Mouse (Mus musculus): ENCODE measurements around the gene Tapbp. TPM values are rescaled to one million over a fixed set of nuclear protein-coding genes. Genes with fewer than 3 reads are reported as not detected.

Tapbp gene
- polyA plus RNA-seq, 1 experiment from 2014 or later, result 42.1 TPM

DNA sequence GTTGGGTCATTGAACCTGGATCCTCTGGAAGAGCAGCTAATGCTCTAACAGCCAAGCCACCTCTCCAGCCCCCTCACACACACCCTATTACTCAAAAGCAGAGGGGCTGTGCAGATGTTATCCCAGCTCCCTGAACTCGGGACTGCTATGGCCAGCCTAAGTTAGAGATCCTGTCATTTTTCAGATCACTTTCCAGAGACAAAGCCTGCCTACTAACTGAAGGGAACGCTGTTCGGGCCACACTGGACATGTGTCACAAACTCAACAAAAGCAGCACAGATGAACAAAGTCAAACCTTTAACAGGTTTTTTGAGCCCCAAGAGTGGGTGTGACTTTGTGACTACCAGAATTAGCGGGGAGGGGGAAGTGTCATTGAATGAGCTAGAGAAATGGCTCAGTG, 37.2 kb downstream of the Tapbp start:
- H3K36me3 ChIP-seq, result peaks cover 53% of the 10 kb centered on the region
- 84% methylated on average over 4 of the region's 4 CpGs for WGBS
- no peaks in the 10 kb centered on the region for H3K9me3 ChIP-seq
- peaks cover 74% of the 10 kb centered on the region for H3K4me1 ChIP-seq
- no peak overlapping the region for H3K9ac ChIP-seq
- no peak for ATAC-seq (ENCODE audit: insufficient number of reproducible peaks, low FRiP score, low TSS enrichment, low read depth)
- H3K27ac ChIP-seq, result no peak overlapping the region
- H3K4me2 ChIP-seq, result no peak overlapping the region
- H3K27me3 ChIP-seq, result no peaks in the 10 kb centered on the region
- H3K4me3 ChIP-seq, result 0 out of 2 replicates have a peak overlapping the region, but pooled peaks have one; percentile 0

DNA sequence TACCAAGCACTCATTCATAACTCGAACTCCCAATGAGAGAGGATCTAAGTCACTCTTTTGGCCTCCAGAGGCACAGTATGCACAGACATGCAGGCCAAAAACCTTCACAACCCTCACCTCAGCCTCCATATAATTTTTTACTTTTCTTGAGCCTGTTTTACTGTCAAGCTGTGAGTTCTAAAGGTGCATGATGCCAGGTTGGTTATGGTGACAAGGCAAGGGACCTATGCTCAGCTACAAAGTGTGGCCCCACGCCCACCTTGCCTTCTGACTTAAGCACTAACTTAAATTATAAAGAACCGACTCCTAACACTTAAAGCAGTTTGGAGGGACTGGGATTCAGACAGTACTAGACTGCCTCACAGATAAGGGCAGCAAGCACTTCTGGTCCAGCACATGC, 37.6 kb downstream of the Tapbp start:
- Histone ChIP-seq H3K27ac (no peak overlapping the region), H3K4me1 (peaks cover 74% of the 10 kb centered on the region), H3K9ac (no peak overlapping the region), H3K9me3 (no peaks in the 10 kb centered on the region), H3K4me2 (0 out of 2 replicates have a peak overlapping the region, but pooled peaks have one; percentile 3), H3K4me3 (0 out of 2 replicates have a peak overlapping the region, but pooled peaks have one; percentile 0), H3K36me3 (peaks cover 52% of the 10 kb centered on the region), H3K27me3 (no peaks in the 10 kb centered on the region)
- ATAC-seq (ENCODE audit: insufficient number of reproducible peaks, low FRiP score, low TSS enrichment, low read depth), result no peak
- 82% methylated on average over 3 of the region's 3 CpGs for WGBS

DNA sequence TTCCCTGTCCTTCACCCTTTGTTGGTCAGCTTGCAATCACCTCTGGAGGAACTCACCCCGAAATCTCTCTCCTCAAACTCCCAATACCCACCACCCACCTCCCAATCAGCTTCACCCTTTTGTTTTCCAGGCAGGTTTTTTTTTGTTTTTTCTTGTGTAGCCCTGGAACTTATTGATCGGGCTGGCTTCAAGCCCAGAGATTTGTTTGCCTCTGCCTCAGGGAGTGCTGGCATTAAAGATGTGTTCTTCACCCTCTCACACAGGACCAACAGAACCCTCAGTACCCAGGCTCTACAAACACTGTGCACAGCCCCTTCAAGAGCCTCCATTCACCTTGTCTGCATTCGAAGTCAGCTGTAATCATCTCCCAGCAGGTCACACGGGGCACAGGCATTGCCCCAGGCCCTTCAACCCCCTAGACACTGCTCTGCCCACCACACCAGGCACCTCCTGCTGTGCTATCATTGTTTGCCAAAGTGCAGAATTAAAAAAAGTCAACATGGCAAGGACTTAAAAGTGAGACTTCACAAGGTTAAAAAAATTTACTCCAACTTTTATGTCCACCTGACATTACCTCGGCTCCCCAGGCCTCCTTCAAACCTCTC, 38.4 kb downstream of the Tapbp start:
- peak overlapping the region; percentile 94; the same call in 1 of the 2 replicates for H3K27ac ChIP-seq
- H3K4me1 ChIP-seq, result peaks cover 68% of the 10 kb centered on the region
- no peaks in the 10 kb centered on the region for H3K9me3 ChIP-seq
- H3K4me2 ChIP-seq, result peak overlapping the region; percentile 84
- no peaks in the 10 kb centered on the region for H3K27me3 ChIP-seq
- no peak for ATAC-seq (ENCODE audit: insufficient number of reproducible peaks, low FRiP score, low TSS enrichment, low read depth)
- H3K9ac ChIP-seq, result peak overlapping the region; percentile 95
- H3K4me3 ChIP-seq, result peak overlapping the region; percentile 82
- 40% methylated on average over 5 of the region's 5 CpGs for WGBS
- H3K36me3 ChIP-seq, result peaks cover 52% of the 10 kb centered on the region

DNA sequence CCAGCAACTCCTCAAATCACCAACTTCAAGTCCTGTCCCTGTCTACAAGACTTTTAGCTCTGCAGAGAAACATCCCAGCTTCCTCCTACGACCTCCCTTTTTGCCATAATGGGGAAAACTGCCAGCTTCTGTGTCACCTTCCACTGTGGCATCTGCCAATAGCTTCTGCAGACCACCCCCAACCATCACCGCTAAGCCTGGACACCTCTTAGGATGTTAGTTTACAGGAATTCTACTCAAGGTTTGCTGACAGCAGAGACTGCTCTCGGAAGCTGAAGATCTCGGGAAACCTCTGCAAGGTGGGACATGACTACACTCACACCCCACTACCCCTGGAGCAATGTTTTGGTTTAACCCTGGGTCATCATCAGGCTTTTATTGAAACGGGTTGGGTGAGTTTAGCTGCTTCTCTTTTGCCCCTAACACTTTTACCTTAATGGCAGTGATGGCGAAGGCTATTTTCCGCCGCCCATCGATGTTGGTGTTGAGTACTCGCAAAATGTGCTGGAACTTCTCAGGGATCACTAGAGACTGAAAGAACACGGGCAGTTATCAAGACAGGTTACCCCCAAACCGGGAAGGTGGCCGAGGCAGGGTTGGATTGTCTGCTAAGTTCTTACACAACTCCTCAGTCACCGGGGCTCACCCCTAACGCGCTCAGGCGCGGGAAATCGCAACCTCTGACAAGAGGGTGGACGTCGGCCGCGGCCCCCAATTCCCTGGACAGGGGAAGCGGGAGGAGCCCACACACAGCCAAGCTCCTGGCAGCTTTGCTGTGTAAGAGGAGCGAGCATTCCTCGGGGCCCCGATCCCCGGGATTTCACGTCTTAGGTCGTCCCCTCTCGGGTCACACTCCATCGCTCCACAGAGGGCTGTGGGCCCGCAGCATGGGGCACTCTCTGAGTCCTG, 39.2 kb downstream of the Tapbp start:
- Histone ChIP-seq H3K9ac (peak overlapping the region; percentile 95), H3K9me3 (no peaks in the 10 kb centered on the region), H3K27ac (peak overlapping the region; percentile 94), H3K27me3 (no peaks in the 10 kb centered on the region), H3K4me1 (peaks cover 63% of the 10 kb centered on the region), H3K36me3 (peaks cover 55% of the 10 kb centered on the region), H3K4me2 (peak overlapping the region; percentile 84), H3K4me3 (peak overlapping the region; percentile 82)
- peak; percentile 2; the same call in 1 of the 2 replicates for ATAC-seq (ENCODE audit: insufficient number of reproducible peaks, low FRiP score, low TSS enrichment, low read depth)
- WGBS, result under 1% methylated on average over 33 of the region's 33 CpGs

DNA sequence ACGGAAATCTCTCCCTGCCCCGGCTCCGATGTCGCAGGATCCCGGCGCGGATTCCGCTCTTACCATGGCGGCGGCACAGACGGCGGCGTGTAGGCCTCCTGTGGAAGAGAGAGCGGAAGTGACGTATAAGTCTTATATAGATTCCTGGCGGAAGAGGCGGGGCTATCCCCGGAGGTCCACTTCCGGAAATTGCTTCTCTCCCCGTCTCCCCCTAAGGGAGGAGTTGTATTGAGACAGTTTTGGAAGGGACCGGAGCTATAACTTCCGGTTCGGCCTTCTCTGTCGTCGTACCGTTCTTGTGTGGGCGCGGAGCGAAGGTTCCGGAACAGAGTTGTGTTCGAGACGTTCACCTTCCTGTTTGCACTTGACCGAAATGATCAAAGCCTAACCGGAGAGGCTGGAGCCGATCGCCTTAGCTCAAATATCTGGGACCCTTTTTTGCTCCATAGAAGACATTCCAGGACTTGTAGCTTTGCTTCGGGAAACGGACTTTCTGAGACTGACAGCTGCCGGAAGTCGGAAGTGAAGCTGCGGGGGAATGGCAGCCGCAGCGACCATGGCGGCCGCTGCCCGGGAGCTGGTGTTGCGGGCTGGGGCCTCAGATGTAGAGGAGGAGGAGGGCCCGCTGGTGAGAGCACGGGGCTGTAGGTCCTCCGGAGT, 40.0 kb downstream of the Tapbp start, which contains the start of the genes Vps52 and Rps18:
Gene Vps52 (plus strand): TSS at position 258 of the 660 bp plus-strand sequence.
Gene Rps18 (minus strand): TSS at position 447 of the 660 bp plus-strand sequence.
- WGBS, result under 1% methylated on average over 50 of the region's 50 CpGs
- Histone ChIP-seq H3K27ac (peak within 1 kb of the TSS; percentile 94), H3K9me3 (no peaks in the 10 kb centered on the region), H3K36me3 (peaks cover 59% of the 10 kb centered on the region), H3K4me3 (peak within 1 kb of the TSS; percentile 82), H3K27me3 (no peaks in the 10 kb centered on the region), H3K4me1 (peaks cover 55% of the 10 kb centered on the region), H3K4me2 (peak within 1 kb of the TSS; percentile 84), H3K9ac (peak within 1 kb of the TSS; percentile 95)
- ATAC-seq (ENCODE audit: insufficient number of reproducible peaks, low FRiP score, low TSS enrichment, low read depth), result peak; percentile 83

DNA sequence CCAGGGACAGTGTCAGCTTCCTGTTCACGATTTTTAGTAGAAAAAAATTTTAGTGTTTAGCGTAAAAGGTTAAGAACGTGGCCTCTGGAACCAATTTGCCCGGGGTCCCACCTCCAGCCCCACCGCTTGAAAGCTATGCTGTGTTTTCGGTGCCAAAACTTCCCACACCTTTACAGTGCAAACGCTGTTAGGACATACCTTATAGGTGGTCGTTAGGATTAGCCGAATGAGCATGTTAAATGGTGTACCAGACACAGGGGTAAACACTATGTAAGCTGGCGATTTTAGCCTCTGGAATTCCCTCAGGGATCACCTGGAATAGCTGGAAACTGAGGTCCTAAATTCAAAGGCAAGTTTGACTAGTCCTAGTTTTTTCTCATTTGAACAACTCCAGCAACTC, 40.6 kb downstream of the Tapbp start:
- peak overlapping the region; percentile 92 for H3K27ac ChIP-seq
- peak overlapping the region; percentile 80 for H3K9ac ChIP-seq
- H3K4me1 ChIP-seq, result peaks cover 49% of the 10 kb centered on the region
- ATAC-seq (ENCODE audit: insufficient number of reproducible peaks, low FRiP score, low TSS enrichment, low read depth), result no peak
- peaks cover 66% of the 10 kb centered on the region for H3K36me3 ChIP-seq
- H3K4me3 ChIP-seq, result peak overlapping the region; percentile 82
- WGBS, result 5% methylated on average over 10 of the region's 10 CpGs
- peak overlapping the region; percentile 72 for H3K4me2 ChIP-seq
- no peaks in the 10 kb centered on the region for H3K9me3 ChIP-seq
- H3K27me3 ChIP-seq, result no peaks in the 10 kb centered on the region

DNA sequence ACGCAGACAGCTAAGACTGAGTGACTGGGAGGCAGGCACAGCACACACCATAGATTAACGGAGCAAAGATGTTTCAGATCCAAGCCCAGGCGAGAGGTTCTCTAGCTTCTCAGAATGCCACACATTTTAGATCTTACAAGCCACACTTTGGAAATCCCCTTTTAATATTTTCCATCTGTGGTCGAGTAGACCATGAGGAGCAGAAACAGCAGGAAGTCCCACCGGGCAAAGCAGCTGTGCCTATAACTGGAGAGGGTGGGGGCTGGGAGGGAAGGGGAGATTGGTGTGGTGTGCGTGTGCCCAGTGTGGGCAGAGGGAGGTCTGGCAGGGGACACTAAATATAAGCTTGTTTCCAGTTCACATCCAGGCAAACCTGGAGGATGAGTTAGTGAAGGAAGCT, 41.8 kb downstream of the Tapbp start:
- WGBS, result 45% methylated on average over 6 of the region's 6 CpGs
- Histone ChIP-seq H3K4me2 (no peak overlapping the region), H3K9ac (no peak overlapping the region), H3K27ac (no peak overlapping the region), H3K36me3 (peaks cover 66% of the 10 kb centered on the region), H3K4me3 (no peak overlapping the region), H3K9me3 (no peaks in the 10 kb centered on the region), H3K4me1 (peaks cover 37% of the 10 kb centered on the region), H3K27me3 (no peaks in the 10 kb centered on the region)
- no peak for ATAC-seq (ENCODE audit: insufficient number of reproducible peaks, low FRiP score, low TSS enrichment, low read depth)

DNA sequence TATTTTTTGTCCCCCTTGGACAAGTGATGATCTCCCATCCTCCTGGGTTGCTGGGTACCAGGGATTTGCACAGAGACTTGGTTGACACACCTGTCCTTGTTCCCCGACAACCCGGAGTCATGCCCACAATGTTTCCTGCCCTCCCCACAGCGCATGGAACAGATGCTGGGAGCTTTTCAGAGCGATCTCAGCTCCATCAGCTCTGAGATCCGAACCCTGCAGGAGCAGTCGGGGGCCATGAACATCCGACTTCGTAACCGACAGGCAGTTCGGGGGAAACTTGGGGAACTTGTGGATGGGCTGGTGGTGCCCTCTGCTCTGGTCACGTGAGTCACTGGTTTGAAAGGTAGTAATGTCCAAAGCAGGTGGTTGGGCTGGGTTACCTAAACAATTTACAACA, 42.8 kb downstream of the Tapbp start:
- no peaks in the 10 kb centered on the region for H3K9me3 ChIP-seq
- no peak for ATAC-seq (ENCODE audit: insufficient number of reproducible peaks, low FRiP score, low TSS enrichment, low read depth)
- H3K27ac ChIP-seq, result no peak overlapping the region
- H3K36me3 ChIP-seq, result peaks cover 66% of the 10 kb centered on the region
- no peak overlapping the region for H3K9ac ChIP-seq
- no peak overlapping the region for H3K4me3 ChIP-seq
- 92% methylated on average over 11 of the region's 11 CpGs for WGBS
- no peak overlapping the region for H3K4me2 ChIP-seq
- H3K27me3 ChIP-seq, result no peaks in the 10 kb centered on the region
- peaks cover 27% of the 10 kb centered on the region for H3K4me1 ChIP-seq

DNA sequence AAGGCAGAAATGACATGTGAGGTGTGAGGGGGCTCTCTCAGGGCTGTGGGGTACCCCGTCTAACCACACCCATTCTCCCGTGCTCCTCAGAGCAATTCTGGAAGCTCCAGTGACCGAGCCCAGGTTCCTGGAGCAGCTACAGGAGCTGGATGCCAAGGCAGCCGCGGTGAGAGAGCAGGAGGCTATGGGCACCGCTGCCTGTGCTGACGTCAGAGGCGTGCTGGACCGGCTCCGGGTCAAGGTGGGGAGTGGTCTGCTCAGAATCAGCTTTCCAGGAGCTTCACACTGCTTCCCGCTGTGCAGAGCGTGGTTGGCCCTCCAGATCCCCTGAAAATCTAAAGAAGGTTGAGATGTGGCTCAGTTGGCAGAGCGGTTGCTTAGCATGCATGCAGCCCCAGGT, 43.4 kb downstream of the Tapbp start:
- 96% methylated on average over 13 of the region's 13 CpGs for WGBS
- no peak overlapping the region for H3K4me2 ChIP-seq
- H3K27ac ChIP-seq, result no peak overlapping the region
- H3K9me3 ChIP-seq, result no peaks in the 10 kb centered on the region
- H3K4me1 ChIP-seq, result peaks cover 21% of the 10 kb centered on the region
- no peak overlapping the region for H3K4me3 ChIP-seq
- ATAC-seq (ENCODE audit: insufficient number of reproducible peaks, low FRiP score, low TSS enrichment, low read depth), result no peak
- H3K27me3 ChIP-seq, result no peaks in the 10 kb centered on the region
- peaks cover 66% of the 10 kb centered on the region for H3K36me3 ChIP-seq
- H3K9ac ChIP-seq, result no peak overlapping the region

DNA sequence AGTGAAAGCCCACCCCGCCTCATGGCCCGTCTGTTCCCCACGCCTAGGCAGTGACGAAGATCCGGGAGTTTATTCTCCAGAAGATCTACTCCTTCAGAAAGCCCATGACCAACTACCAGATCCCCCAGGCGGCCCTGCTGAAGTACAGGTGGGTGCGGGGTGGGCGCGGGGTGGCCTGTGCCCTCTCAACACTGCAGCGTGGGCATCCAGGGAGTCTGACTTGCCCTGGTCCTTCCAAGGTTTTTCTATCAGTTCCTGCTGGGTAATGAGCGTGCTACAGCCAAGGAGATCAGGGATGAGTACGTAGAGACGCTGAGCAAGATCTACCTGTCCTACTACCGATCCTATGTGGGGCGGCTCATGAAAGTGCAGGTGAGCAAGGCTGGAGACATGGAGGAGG, 44.2 kb downstream of the Tapbp start:
- ATAC-seq (ENCODE audit: insufficient number of reproducible peaks, low FRiP score, low TSS enrichment, low read depth), result no peak
- H3K9me3 ChIP-seq, result no peaks in the 10 kb centered on the region
- H3K4me2 ChIP-seq, result no peak overlapping the region
- WGBS, result 93% methylated on average over 15 of the region's 15 CpGs
- H3K4me3 ChIP-seq, result no peak overlapping the region
- H3K9ac ChIP-seq, result no peak overlapping the region
- H3K4me1 ChIP-seq, result peaks cover 14% of the 10 kb centered on the region
- no peaks in the 10 kb centered on the region for H3K27me3 ChIP-seq
- peaks cover 68% of the 10 kb centered on the region for H3K36me3 ChIP-seq
- H3K27ac ChIP-seq, result no peak overlapping the region

DNA sequence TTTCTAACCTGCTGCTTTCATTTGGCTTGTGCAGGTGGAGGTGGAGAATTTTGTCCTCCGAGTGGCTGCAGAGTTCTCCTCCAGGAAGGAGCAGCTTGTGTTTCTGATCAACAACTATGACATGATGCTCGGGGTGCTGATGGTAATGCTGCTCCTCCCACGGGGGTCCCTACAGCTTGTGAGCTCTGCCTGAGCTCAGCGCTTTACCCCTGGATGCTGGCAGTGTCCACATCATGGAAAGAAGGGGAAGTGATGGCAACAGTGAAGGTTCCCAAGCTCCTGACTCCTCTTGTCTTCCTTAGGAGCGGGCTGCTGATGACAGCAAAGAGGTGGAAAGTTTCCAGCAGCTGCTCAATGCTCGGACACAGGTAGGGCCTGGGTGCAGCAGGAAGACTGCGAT, 47.2 kb downstream of the Tapbp start:
- Histone ChIP-seq H3K36me3 (peaks cover 82% of the 10 kb centered on the region), H3K9ac (no peak overlapping the region), H3K27ac (no peak overlapping the region), H3K4me2 (no peak overlapping the region), H3K27me3 (no peaks in the 10 kb centered on the region), H3K9me3 (no peaks in the 10 kb centered on the region), H3K4me1 (0 out of 2 replicates have a peak, but pooled peaks cover 2% of the 10 kb centered on the region), H3K4me3 (no peak overlapping the region)
- ATAC-seq (ENCODE audit: insufficient number of reproducible peaks, low FRiP score, low TSS enrichment, low read depth), result no peak
- 94% methylated on average over 7 of the region's 7 CpGs for WGBS
